Mouse (Mus musculus) T-cell, adult 66 days (primary cell): Measurements from ENCODE around the gene Trim12a. TPM values are rescaled to one million over a fixed set of nuclear protein-coding genes. Genes with fewer than 3 reads are reported as not detected.

Experiments
- total RNA-seq, 2 experiments: library from RNA; stranded (reverse); gene quantifications; 3 replicates in 1 of 2; 4 replicates in 1 of 2; pipeline ENCODE4 v1.2.4; 2023

Gene Trim12a
- total RNA-seq, result 100 to 1,000 TPM in 1 of 2 experiments, 10 to 100 TPM in 1; 98.4 to 109 TPM

GRCm38 (mm10) chr7:104315369-104316080, at the start of gene Trim12a:
TSS of gene Trim12a (minus strand) at chr7:104315466.

GRCm38 (mm10) chr7:104352717-104353599, 37.7 kb upstream of the Trim12a start, which contains the start of gene Trim12c:
TSS of gene Trim12c (minus strand) at chr7:104353362.

GRCm38 (mm10) chr7:104329171-104329570, 13.9 kb upstream of the Trim12a start, which contains the start of gene Trim34b:
TSS of gene Trim34b (plus strand) at chr7:104329471.

GRCm38 (mm10) chr7:104287576-104288443, 27.5 kb downstream of the Trim12a start, which contains the start of gene Trim5:
TSS of gene Trim5 (minus strand) at chr7:104288094.

Other genes starting within 250 kb of the Trim12a start
- gene Olfr644, start 243.6 kb downstream of the Trim12a start, total RNA-seq, result not detected
- gene Olfr645, start 230.0 kb downstream of the Trim12a start, total RNA-seq, result not detected
- not detected for gene Olfr646, start 210.6 kb downstream of the Trim12a start, total RNA-seq
- not detected for gene Ubqln5, start 185.6 kb downstream of the Trim12a start, total RNA-seq
- not detected for gene Olfr643, start 178.1 kb downstream of the Trim12a start, total RNA-seq
- gene Ubqln3, start 172.2 kb downstream of the Trim12a start, total RNA-seq, result not detected
- gene Ubqlnl, start 164.9 kb downstream of the Trim12a start, total RNA-seq, result not detected
- gene Olfm5, start 150.6 kb downstream of the Trim12a start, total RNA-seq, result not detected
- not detected for gene Olfr648, start 132.1 kb downstream of the Trim12a start, total RNA-seq
- gene Olfr649, start 119.5 kb downstream of the Trim12a start, total RNA-seq, result not detected
- gene Trim6, start 96.7 kb downstream of the Trim12a start, total RNA-seq, result not detected
- 10 to 100 TPM; 26.0 to 33.9 TPM for gene Trim34a, start 71.0 kb downstream of the Trim12a start, total RNA-seq
- 10 to 100 TPM; 21.2 to 25.5 TPM for gene Trim5, start 27.4 kb downstream of the Trim12a start, total RNA-seq
- gene Trim34b, start 14.0 kb upstream of the Trim12a start, total RNA-seq, result 1 to 10 TPM; 2.4 to 2.7 TPM
- gene Trim12c, start 37.9 kb upstream of the Trim12a start, total RNA-seq, result 10 to 100 TPM; 43.4 to 51.9 TPM
- under 1 TPM; 0.35 to 0.36 TPM for gene Trim30b, start 54.4 kb upstream of the Trim12a start, total RNA-seq
- gene Trim30c, start 85.4 kb upstream of the Trim12a start, total RNA-seq, result 1 to 10 TPM; 3.1 to 4.3 TPM
- gene Trim30a, start 149.7 kb upstream of the Trim12a start, total RNA-seq, result 10 to 100 TPM; 66.0 to 74.1 TPM
- 10 to 100 TPM in 1 of 2 experiments, 1 to 10 TPM in 1; 8.6 to 10.6 TPM for gene Trim30d, start 192.4 kb upstream of the Trim12a start, total RNA-seq
- gene Olfr651, start 234.7 kb upstream of the Trim12a start, total RNA-seq, result not detected
- not detected for gene Olfr652, start 245.4 kb upstream of the Trim12a start, total RNA-seq